Mouse (Mus musculus) monocyte, adult 5-6 weeks (primary cell): Measurements from ENCODE around the gene Aprt. TPM values are rescaled to one million over a fixed set of nuclear protein-coding genes. Genes with fewer than 3 reads are reported as not detected.

ENCODE experiments used
- ATAC-seq: fragments of 153-309, 156-312 bp; replicated peaks from 2 replicates; pipeline ENCODE4 v1.8.0; 2017; ENCODE audit warnings: mild to moderate bottlenecking; ENCODE audit not compliant: low TSS enrichment, insufficient number of reproducible peaks, severe bottlenecking, poor library complexity, low FRiP score
- total RNA-seq: library from RNA; stranded (forward); fragments of 200-1000, 200-491, 200-594 nt; gene quantifications from 3 replicates; pipeline ENCODE4 v1.2.3, GENCODE M21; 2017

Gene Aprt
- total RNA-seq, 1 experiment from 2014 or later, result 30.5 TPM

DNA sequence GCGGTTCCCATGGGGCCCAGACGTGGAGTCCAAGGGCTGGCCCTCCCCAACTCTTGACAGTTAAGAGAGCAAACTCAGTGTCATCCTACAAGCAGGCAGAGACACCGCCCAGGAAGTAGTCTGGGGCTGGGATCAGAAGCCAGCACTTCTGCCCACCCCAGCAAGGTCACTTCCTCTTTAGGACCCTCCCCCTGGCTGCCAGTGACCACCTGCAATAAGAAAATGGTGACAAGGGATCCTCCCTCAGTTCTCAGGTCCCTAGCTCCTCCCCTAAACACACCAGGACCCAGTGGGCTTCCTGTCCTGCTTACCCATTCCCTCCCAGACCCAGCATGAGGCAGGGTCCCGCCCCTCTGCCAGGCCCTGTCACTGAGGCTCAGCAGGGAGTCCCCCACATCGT, 28.9 kb downstream of the Aprt start:
- ATAC-seq, result peak; percentile 84

DNA sequence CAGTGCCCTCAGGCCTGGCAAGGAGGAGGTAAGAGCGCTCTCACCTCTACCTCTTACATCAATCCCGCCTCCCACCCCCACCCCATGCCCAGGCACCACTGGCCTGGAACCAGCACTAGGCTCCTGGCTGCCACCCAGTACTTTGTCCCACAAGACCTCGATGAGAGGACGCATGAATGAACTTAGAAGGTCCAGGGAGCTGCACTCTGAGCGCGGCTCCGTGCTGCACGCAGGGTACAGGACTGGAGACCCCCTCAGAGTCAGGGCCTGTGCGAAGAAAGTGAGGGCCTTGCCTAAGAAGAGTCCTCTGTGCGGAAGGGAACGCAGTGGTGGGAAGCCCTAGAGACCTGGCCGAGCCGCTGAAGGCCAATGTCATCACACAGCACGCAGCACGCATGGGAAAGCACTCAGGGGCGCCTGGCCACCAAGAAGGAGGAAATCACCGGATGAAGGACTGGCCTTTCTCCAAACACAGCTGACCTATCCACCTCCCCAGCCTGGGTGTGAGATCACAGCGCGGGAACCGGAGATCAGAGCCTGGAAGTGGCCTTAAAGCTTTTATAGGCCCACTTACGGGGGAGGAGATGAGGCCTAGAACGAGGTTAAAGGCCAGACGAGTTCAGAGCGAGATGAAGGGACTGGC, 29.8 kb downstream of the Aprt start:
- ATAC-seq, result no peak

DNA sequence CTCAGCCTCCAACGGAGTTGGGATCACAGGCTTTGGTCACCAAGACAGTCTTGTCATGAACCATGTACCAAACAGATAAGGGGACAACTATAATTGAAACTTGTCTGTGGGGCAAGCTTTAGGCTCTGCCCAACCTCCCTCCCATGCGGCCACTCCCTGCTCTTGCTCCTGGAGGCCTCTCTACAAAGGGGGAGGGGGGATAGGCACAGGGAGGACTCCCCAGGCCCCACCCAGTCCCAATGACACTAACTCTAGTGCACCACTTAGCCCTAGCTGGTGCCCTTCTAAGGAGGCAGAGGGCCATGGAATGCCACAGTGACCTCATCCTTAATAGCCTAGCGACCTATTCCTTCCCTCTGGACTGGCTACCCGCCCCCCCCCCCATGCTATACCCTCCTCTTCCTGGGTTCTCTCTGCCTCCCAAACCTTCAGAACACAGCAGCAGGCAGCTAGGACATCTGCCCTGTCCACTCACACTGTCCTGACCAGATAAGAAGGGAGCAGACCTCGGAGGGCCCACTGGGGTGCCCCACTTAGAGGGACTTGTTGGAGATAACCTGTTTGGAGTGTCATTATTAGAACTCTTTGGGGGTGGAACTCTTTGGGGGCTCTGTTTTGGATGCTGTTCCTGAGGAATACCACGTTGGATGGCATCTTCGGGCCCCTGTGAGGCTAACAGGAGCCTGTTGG, 30.5 kb downstream of the Aprt start:
- no peak for ATAC-seq

DNA sequence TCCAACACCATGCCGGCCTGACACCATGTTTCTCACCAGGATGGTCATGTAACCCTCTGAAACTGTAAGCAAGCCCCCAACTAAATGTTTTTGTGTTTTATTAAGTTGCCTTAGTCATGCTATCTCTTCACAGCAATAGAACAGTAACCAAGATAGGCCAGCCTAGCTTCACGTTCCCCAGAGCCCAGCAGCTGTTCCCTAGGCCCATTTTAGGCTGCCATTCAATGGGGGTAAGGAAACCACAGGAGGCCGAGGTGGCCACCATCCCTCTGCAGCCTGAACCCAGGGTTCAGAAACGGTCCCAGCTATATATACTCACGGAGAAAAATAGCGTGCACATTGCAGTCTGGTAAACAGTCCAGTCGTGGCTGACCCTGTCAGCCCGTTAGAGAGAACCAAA, 32.6 kb downstream of the Aprt start:
- no peak for ATAC-seq

DNA sequence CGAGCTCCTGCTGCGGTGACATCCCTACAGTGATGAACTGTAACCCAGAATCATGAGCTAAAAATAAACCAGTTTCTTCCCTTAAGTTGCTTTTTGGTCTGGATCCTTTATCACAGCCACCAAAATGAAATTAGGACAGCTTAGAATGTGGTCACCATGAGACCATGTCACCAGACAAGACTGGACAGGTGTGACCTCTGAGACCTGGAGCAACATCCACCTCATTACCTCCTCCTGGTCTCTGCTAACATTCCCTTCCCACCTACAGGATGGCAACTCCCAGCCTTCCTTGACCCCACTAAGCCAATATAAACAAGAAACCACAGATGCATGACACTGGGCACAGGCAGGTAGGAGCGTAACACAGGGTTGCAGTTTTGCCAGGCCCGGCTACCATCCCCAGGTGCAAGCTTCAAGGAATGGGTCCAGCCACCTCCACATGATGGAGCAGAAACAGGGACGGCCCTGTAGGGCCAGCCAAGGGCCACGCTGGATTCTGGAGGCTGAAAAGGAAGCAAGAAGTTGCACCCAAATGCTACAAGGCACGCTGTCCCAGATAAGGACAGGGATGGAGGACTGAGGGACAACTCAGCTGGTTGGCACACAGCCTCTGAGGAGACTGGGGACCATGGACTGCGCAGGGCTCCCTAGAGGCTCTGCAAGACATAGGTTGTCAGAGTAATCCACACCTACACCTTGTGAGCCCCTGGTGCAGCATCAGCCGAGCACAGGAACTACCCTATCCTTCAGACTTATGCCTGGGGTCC, 38.2 kb downstream of the Aprt start:
- no peak for ATAC-seq

DNA sequence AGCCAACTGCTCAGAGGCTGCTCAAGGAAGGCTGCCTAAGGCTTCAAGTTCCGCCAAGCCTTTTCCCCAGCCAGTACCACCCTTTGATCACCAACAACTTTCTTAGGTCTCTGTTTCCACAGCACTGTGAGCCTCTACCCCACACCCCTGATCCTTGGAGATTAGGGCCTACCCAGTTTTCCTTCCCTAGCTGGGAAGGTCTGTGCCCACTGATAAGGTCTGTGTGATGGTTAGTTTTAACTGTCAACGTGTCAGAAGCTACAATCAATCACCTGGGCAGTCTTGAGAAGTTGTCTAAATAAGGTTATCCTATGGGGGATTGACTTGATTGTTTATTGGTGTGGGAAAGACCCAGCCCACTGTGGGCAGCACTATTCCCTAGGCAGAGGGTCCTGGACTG, 38.9 kb downstream of the Aprt start:
- ATAC-seq, result no peak

DNA sequence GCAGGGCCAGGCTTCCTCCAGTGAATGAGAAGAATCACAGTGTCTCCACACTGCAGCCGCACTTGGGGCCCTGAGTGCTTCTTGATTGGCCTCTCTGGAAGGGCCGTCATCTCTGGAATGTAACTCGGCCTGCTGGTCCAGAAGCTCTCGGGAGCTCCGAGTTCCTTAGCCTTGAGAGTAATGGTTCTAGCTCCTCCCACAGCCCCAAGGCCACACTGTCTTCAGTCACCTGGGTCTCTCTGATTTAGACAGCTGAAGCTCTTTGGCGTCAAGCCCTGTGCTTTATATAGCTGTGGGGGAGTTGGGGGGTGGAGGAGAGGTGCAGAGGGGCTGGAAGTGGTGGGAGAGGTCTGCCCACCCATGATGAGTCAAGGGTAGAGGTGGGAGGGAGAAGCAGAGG, 39.7 kb downstream of the Aprt start:
- no peak for ATAC-seq

DNA sequence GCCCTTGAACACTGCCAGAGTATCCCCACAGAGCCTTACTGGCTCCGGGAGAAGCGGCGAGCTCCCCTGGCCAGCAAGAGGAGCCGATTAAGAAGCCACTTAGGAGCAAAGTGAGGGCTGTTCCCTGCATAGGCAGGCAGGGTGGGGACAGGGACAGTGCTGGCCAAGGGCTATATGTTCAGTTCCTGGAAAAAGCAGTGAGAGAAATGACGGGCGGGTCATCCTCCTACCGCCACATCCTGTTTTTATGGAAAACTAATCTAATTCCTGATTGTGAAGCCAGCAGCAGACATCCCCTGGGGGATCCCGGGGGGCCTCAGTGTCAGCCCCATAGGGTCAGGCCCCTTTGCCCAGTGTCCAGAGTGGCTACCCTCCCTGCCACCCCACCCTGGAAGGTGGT, 45.4 kb downstream of the Aprt start:
- ATAC-seq, result no peak

DNA sequence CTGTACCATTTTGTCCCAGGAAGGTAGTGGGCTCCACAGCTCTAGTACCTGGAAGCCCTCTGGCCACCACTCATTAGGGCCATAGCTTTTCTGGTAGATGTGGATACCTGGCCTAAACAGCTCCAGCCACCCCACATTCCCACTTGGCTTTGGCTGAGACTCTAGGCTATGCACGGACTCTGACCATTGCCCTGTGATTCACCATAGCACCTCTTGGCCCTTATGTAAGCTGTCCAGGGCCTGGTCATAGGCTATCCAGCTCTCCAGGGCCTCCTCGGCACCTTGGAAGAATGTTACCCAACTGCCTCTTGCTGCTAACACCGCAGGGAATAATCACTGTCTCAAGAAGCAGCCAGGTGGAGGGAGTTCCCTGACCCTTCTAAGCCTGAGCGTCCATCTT, 47.5 kb downstream of the Aprt start:
- ATAC-seq, result no peak

DNA sequence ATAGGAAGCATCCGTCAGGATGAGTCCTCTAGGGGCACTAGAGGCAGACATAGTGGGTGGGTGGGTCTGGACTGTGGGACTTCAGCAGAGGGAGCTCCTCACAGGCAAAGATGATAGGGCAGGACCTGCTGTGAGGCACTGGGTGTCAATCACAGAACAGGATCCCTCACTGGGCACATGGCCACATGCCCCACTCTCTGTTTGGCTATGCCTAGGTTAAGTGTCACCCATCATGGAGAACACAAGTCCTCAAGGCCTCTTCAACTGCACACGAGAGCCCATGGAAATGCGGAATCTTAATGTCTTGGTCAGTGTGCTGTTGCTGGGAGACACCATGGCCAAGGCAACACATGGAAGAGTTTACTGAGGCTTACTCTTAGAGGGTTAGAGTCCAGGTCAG, 48.8 kb downstream of the Aprt start:
- ATAC-seq, result no peak

DNA sequence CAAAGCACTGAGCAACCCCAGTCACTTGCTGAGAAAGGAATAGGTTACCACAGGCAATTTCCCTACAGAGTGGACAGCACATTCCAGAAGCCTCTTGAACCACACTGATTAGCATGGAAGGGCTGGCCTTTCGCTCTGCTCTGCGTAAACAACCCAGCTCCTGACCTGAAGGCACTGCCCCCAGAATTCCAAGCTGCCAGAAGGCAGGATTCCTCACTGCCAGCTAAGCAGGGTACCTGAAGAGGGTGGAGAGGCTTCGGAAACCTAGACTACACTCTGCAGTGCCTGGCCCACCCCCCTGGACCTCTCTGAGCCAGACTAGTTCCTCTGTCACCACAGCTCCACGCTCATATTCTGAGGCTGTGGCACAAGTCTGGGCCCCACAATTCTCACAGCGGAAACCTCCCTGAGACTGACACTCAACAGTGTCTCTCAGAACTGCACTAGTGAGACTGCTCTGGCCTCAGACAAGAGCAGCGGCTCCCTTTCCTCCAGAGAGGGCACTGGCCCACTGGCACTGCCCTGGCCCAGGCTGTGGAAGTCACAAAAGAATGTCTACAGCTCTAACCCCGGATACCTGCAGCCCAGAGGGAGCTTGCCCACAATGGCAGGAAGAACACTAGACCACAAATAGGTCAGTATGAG, 50.1 kb downstream of the Aprt start:
- no peak for ATAC-seq

DNA sequence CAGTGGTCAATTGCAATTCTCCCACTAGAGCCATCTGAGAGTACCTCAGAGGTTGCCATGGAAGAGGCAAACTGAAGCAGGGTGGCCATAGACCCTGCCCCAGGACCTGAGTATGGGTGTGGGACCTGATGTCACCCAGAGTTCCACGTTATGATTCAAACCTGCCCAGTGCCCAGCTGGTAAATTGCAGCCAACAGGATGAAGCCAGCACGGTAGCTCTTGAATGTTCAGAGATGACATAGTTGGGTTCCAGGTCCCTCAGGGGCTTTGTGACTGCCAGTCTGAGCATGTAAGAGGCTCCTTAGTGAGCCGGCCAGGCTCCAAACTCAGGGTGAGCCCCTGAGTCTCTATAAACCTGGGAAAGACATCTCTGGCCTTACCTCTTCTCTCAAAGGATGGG, 50.6 kb downstream of the Aprt start:
- ATAC-seq, result no peak

DNA sequence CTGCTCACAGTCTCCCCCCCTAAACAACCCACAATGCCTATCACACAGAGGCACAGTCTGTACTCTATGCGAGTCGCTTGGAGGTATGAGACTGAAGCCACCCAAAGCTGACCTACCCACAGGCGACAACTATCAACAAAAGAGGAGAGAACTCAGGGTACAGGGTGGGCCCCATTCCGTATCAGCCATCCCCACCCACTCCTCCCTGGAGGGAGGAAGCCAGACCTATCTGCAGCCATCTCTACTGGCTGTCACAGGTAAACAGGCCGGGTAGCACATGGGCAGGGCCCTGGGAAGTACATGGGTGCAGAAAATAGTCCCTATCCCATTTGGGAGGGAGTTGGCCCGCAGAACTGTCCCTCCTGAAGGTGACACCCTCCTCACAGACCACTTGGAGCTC, 51.7 kb downstream of the Aprt start:
- ATAC-seq, result no peak

Other genes with a start within 250 kb of the Aprt start
- gene Trhr2, start 216.2 kb downstream of the Aprt start, total RNA-seq, result not detected in 3 replicates
- gene Zc3h18, start 200.3 kb downstream of the Aprt start, total RNA-seq, result 57.4 to 76.1 TPM (median 69.7 TPM) in 3 replicates
- not detected in 3 replicates for gene Il17c, start 154.9 kb downstream of the Aprt start, total RNA-seq
- gene Cyba, start 144.0 kb downstream of the Aprt start, total RNA-seq, result 340 to 389 TPM (median 367 TPM) in 3 replicates
- 4.5 to 9.2 TPM (median 8.8 TPM) in 3 replicates for gene Mvd, start 133.5 kb downstream of the Aprt start, total RNA-seq
- gene Snai3, start 116.2 kb downstream of the Aprt start, total RNA-seq, result 1.6 TPM in 1 of 3 replicates, not detected in the others
- gene Rnf166, start 100.8 kb downstream of the Aprt start, total RNA-seq, result 96.0 to 108 TPM (median 106 TPM) in 3 replicates
- gene Ctu2, start 100.8 kb downstream of the Aprt start, total RNA-seq, result 10.3 to 24.8 TPM (median 12.1 TPM) in 3 replicates
- 31.7 to 76.2 TPM (median 45.9 TPM) in 3 replicates for gene Piezo1, start 25.6 kb downstream of the Aprt start, total RNA-seq
- 11.1 to 24.4 TPM (median 12.4 TPM) in 3 replicates for gene Cdt1, start 8.9 kb downstream of the Aprt start, total RNA-seq
- gene Galns, start 34.6 kb upstream of the Aprt start, total RNA-seq, result 9.9 to 15.0 TPM (median 12.4 TPM) in 3 replicates
- 19.5 to 35.7 TPM (median 20.3 TPM) in 3 replicates for gene Trappc2l, start 34.7 kb upstream of the Aprt start, total RNA-seq
- not detected in 3 replicates for gene Pabpn1l, start 45.8 kb upstream of the Aprt start, total RNA-seq
- gene Cbfa2t3, start 122.2 kb upstream of the Aprt start, total RNA-seq, result 21.2 to 48.6 TPM (median 32.6 TPM) in 3 replicates
- 2.6 to 6.0 TPM (median 4.1 TPM) in 3 replicates for gene Acsf3, start 198.6 kb upstream of the Aprt start, total RNA-seq